Mouse (Mus musculus) cerebellum, postnatal 36 days (tissue): ENCODE results near the gene Rbfox3.
A peak's percentile ranks its signal among the peaks of the same experiment; 100 is the strongest.

Experiments used
- DNase-seq, 2 experiments: peaks; one replicate each; pipeline ENCODE4 v3.0.0; 2021 to 2022; ENCODE audit warnings: mixed read lengths in 2 of 2

Gene Rbfox3

DNA sequence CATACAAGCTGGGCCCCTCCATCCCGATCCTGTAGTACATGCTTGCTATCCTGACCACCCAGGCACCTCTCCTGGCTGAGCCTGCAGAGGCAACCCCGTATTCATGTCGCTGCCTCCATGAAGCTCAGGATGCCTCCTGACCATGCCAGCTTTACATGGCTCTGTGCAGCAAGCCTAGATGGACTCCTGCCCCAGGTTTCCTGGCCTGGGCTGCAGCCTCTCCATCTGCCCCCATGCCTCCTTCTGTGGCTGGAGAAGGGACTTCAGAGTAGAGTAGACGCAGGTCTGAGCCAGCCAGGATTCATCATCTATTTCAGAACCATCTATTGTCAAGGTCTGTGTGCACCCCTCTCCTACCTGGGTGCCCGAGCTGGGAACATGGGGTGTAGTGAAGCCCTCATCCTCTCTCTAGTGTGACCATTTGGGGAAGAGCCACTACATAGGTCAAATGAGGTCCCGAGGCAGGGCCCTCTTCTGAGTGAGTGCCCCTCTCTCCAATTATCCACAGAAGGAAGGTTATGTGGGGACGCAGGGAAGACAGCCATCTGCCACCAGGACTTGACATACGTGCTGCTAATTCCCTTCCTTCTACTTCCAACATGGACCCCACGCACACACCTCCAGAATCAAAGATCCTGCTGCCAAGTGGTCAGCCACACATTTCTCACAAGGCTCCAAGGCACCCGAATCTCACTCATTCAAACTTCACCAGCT is 153.0 kb downstream of the Rbfox3 start:
- peak; percentile 82 to 86 for DNase-seq

DNA sequence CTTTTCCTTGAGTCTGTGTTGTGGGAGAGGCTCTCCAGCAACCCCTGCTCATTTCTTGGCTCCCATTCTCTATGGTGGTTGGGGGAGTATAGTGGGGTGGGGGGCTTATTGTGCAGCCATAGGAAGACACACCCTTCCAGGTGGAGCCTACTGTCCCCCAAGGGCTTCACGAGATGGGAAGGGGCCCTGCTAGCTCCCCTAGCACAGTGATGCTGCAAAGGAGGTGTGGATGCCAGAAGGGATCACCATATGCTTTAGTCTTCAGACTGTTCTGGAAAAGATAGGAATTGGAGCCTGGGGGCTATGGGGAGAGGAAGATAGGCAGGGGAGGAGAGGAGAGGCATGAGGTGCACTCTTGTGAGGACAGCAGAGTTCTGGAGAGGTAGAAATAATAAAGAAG is 153.9 kb downstream of the Rbfox3 start:
- no peak for DNase-seq

DNA sequence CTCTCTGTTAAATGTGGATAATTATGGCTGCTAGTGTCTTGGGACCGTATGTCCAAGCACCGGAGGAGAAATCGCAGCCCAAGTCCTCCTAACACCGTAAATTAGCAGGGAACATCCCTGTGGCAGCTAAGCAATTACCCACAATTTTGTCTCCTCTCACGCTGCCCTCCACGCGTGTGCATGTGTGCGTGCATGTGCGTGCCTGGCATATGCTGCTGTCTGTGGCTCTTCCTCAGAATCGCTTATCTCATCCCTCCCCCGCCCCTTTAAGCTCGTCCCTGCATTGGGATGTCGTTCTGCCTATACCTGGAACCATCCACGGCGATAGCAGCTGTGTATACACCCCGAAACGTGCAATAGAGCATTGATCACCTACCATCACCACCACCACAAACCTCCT is 156.4 kb downstream of the Rbfox3 start:
- DNase-seq: no peak

DNA sequence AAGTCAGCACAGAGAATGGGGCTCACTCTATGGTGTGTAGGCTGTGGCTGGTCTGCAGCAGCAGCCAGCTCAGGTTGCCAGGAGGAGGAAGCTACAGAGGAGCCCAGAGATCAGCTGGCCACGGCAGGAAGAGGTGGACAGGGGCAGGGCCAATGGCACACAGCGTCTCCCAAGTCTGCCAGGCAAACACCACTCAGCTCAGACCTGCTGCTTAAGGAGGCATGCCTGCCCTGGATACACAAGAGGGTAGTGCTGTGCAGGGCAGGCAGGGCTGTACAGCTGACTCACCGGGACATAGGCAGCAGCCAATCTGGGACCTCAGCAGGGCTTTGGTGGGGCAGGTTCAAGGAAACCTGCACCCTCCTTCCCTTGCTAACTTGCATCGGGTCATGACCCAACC is 156.9 kb downstream of the Rbfox3 start:
- no peak for DNase-seq

DNA sequence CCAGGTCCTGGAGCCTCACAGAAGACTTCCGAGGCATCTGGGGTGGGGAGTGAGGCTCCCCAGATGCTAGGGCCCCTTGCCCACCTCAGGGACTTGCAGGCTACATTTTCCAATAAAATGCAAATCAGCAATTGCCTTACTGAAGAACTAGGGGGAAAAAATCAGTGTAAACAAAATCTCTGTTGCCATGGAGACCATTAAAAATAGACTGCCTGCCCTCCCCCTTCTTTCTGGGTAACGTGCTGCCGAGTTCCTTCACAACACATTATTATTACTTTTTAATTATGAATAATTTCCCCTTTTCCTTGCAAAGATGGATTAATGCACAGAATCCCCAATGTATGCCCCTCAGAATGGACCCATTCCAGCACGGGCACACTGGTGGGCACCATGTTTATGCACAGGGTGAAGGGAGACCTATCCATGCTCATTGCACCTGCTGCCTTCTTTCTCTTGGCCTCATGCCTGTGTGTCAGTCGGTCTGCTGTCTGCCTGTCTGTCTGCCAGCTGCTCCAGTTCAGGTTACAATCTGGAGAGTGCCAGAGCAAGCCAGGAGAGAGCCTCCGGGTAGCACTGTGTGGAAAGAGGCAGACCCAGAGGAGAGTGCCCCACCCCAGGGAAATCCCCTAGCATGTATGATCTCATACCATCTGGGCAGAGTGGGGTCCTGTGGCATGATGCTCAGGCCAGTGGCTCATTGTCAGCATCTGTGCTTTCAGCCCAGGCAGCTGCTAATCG is 159.3 kb downstream of the Rbfox3 start:
- DNase-seq: peak in 1 of 2 experiments; percentile 53

DNA sequence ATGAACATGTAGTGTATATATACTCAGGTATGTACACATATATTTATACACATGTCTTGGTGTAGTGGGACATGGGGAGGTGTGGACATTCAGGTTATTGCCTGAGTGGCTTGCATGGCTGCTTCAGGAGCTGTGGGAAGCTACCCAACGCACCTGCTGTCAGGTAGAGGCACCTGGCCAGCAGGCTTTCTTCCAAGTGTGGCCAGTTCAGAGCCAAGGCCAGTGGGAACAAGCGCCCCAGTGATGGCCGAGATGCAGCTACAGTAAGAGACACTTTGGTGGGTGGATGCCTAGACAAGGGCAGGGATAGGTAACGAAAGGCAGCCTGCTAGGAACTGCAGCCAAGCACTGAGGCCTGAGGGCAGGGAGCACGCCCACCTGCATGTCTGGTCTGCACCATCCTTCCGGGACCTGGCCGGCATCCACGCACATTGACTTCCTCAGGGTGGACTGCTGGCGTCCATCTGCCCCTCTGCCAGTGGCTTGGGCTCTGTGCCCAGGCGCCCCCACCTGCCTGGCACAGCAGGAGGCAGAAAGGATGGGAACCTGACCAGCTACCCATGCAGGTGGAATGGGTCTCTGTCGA is 160.6 kb downstream of the Rbfox3 start:
- peak; percentile 95 to 96 for DNase-seq

DNA sequence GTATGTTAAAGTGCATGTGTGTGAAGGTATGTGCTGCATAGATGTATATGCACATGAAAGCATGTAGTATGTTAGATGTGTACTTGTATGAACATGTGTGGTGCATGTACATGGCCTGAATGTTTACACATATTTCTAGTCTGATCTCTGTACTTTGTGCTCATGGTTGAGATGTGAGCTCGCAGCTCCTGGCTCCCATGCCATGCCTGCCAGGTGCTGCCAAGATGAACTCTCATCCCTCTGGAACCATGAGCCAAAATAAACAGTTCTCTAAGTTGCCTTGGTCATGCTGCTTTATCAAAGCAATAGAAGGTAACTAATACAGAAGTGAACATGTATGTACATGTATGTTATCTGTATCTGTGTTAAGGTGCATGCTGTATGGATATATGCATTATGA is 161.9 kb downstream of the Rbfox3 start:
- DNase-seq: no peak

DNA sequence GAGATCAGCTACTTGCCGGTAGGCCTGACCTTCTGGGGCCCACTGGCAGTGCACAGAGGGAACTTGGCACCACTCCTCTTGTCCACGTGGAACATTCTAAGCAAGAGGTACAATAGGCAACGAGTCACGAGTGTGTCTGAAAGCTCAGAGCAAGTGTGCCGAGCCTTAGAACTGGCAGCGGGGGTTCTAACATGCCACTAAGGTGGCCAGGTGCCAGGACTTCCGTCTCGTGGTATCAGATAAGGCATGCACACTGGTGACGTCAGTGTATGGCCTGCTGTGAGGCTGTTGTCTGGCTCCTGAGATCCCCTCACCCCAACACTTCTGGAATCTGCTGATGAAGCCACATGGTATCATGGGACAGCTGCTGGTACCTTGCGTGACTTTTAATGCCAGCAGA is 162.8 kb downstream of the Rbfox3 start:
- DNase-seq: peak; percentile 52 to 60

DNA sequence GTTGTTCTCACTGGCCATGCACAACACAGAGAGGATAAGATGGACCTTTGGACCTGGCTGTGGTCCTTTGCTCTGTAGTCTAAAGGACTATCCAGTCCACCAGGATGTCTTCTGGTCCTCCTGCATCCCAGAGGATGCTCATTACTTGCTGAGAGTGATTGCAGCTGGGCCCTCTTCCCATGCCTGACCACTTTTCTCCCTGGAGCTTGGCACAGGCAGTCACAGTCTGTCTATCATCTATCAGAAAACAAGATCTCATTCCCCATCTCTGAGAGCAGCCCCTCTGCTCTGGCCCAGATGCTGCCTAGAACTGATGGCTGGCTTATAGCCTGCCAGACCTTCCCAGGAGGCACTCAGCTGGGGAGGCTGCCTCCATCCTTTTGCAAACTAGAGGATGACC is 166.1 kb downstream of the Rbfox3 start:
- DNase-seq: no peak

DNA sequence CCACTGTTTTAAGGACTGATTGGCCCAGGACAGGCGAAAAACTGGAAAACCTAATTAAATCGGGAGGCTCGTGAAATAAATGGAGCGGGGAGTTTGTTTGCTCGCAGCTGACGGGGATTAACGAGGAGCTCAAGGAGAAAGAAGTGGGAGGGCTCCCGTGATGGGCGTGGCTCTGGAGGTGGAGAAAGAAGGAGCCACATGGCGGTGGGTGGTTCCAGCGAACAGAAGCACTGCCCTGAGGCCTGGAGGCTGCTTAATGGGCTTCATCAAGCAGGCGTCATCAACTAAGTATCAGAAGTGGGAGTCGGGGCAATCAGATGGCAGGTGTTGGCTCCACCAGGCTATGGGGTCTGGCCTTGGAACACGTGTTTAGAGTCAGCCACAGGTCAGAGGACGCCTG is 166.6 kb downstream of the Rbfox3 start:
- no peak for DNase-seq

DNA sequence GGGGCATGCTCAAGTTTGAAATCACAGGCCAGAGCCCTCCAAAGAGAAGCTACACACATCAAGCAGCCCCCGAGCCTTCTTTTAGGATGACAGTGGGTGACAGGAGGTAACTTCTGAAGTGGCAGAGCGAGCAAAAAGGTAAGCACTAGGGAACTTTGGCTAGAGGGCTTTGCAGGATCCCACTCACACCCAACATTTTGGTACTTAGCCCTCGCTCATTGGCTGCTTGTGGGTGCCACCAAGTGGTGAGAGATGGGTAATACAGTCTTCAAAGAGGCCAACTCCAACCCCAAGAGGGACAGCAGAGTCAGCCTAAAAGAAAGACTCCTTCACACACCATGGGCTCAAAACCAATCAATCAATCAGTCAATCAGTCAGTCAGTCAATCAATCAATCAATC is 168.6 kb downstream of the Rbfox3 start:
- peak; percentile 58 to 68 for DNase-seq

DNA sequence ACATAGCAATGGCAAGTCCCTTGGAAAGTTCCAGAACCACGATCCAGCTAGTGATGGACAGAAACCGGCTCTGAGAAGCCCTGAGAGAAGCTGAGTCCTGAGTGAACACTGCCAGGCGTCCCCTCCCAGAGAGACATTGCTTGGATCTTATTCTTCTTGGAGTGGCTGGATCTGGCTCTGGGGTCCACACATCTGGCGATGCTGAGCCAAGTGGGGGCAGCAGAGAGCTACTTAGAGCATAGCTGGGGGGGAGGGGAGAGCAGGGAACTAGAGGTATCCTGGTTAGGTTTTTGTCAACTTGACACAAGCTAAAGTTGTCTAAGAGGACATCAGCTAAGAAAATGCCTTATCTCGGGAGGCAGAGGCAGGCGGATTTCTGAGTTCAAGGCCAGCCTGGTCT is 170.1 kb downstream of the Rbfox3 start:
- DNase-seq: no peak

DNA sequence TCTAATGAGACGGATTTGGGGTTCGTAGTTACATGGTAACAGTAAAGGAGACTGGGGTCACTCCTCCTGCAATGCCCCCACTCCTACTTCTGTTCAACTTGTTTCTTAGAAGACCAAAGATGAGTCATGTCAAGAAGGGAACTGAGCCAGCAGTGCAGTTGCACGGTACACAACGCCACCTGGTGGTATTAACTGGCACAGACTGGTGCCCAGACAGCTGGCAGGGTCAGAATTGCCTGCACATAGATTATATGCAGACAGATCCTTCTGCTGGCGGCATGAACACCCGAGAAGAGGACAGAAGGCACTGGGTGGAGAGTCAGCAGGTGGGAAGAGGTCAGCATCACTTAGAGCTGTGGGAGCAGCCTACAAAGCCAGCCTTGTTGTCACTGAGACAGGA is 171.4 kb downstream of the Rbfox3 start:
- DNase-seq: peak; percentile 81 to 90

DNA sequence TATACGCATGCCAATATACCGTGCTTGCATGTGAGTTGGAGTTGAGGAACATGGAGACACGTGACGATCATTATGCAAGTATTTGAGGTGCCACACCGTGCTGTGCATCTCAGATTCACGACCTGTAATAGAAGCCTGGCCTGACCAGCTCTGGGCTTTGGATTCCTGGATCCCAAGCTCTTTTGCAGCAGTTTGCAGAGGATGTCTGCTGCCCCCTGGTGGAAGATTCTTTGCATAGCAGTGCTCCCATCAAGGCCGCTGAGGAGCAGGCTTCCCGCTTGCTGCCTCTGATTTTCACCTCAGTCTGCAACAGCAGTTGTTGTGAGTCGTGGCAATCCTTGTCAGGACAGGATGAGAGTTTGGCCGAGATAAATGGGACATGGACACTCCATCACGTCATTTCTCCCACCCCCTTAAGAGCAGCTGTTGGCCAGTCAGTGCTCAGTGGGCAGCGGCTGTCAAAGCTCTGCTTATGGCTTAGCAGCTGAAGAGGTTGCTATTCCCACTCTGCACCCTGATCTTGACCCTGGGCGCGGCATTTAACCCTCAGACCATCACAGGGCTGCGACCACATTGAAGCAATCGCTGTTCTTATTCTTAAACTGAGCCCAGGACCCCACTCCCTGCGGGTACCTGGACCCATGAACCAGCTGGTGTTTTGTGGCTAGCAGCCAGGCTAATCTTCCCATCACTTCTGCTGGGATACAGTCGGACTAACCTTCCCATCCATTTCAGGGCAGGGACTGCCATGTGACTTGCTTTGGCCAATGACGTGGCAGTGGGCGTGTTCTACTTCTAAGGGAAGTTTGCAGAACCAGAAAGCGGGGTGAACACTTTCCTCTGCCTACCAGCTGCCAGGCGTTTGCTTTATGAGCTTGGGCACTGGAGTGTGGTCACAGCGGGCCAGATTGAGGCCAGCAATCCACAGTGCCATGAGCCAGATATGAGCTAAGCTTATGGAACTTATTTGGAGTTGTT is 172.3 kb downstream of the Rbfox3 start:
- DNase-seq: peak; percentile 84 to 91

DNA sequence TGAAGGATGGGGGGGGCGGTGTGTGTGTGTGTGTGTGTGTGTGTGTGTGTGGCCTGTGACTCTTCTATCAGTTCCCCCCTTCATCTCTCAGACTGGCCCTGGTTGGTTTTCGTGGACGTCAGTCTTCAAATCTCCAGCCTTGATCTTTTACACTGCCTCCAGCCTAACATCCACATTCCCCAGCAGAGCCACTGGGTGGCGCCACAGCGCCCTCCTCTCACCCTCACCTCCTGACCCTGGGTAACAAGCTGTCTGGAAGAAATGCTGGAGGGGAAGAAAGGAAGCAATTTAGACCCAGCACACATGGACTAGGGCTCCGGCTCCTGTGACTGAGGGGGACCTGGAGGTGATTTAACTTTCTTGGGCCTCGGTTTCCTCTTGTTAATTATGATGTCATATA is 173.1 kb downstream of the Rbfox3 start:
- no peak for DNase-seq

DNA sequence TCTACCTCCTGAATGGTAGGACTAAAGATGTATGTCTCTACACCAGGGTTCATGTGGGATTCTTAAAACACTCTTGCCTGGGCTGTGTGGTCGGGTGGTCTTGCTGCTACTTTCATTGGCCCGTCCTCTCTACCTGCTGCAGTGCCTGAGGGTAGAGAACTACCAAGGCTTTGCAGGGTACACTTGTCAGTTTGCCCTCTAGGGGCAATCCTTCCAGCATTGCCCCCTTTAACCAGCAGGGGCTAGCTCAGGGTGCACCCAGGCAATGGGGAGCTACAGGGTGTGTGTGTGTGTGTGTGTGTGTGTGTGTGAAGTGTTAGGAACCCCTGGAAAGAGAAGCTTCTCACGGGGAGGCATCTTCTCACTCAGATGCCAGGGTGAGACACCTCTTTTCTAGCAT is 173.6 kb downstream of the Rbfox3 start:
- no peak for DNase-seq

DNA sequence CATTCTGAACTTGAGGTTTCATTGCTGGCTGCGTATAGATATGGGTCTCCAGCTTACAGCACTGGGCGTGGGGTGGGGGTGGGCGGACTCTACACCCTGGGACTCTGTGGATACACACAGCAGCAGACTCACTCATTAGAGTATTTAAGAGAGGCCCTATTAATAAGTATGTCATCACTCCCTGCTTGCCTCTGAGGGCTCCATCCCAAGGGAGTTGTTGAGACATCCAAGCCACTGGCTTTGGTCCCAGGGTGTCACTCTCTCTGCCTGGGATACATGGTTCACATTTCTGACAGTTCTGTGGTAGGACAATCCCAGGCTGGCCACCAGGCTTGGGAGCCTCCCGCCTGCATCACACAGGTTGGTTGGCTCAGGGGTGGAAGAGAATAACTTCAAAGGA is 174.4 kb downstream of the Rbfox3 start:
- no peak for DNase-seq

DNA sequence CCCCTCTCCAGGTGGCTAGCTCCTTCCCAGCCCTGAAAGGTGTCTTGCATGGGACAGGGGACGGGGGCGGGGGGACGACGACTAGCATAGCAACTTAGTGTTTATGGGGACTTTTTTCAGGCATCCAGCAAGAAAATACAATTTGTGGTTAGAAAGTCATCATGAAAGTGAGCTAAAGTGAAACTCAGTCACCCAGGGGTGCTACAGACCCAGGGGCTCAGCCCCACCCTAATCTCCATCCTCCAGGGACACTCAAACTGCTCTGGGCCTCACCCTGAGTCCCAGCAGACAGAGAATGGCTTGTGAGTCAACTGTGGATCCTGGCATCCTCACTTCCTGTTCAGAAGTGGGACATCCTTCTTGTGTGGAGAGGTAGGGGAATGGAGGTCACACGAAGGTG is 179.7 kb downstream of the Rbfox3 start:
- DNase-seq: no peak

DNA sequence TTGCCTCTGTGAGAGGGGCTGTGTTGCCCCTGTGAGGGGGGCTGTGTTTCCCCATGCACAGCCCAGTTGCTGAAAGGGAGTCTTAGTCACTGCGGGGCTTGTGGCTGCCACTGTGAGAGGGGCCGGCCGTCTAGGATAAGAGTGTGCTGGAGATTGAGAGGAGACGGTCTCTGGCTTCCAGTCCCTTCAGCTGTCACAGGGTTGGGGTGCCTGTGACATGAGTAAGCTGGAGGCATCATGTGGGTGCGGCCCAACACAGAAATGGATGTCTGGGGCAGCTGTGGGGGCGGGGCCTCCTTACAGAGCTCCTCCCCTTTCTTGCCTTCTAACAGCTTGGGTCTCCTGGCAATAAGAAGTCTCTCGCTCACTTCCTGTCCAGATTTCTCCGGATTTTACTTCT is 182.0 kb downstream of the Rbfox3 start:
- DNase-seq: no peak

DNA sequence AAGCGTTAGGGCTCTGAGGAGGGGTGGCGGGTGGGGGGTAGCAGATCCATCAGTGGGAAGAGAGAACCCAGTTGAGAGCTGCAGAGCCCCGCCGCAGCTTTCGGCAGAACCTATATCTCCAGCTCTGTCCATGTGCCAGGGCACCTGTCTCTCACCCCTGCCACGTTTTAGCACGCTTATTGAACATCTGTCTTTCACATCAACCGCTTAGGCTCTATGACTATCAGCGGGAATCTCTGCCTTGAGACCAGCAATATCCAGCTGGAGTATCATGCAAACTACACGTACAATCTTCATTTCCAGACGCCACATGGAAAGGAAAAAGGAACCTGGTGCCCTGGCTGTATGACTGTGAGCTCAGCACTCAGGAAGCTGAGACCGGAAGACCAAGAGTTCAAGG is 182.6 kb downstream of the Rbfox3 start:
- no peak for DNase-seq

DNA sequence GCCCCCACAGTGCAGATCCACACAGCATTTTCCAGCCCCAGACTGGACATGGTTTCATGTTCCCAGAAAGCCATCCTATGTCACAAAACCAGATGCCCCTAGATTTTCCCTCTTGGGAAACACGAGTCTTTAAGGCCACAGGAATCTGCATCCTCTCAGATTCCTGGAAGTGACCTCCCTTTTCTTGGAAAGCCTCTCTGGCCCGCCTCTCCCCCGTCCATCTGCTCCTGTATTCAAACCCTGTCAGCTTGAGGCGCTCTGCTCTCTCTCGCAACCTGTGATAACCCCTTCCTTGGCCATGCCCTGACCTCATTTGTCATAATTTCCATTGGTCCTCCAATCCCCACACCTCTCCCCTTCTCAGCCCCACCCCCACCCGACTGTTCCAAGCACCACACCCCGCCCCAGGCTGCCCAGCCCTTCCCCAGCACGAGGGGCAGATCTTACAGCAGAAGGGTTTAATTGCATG is 183.3 kb downstream of the Rbfox3 start:
- DNase-seq: peak; percentile 48 to 63

DNA sequence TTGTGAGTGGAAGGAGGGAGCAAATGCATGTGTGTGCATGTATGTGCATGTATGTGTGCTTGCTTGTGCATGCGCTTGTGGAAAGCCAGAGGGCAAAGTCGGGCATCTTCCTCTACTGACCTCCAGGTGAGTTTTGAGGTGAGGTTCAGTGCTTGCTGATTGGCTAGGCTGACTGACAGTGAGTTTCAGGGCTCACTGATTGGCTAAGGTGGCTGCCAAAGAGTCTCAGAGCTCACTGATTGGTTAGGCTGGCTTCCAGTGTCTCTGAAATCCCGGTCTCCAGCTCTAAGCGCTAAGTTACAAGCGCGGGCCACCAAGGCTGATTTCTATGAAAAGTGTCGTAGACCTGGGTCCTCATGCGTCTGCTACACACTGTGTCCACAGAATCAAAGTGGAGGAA is 185.0 kb downstream of the Rbfox3 start:
- no peak for DNase-seq

DNA sequence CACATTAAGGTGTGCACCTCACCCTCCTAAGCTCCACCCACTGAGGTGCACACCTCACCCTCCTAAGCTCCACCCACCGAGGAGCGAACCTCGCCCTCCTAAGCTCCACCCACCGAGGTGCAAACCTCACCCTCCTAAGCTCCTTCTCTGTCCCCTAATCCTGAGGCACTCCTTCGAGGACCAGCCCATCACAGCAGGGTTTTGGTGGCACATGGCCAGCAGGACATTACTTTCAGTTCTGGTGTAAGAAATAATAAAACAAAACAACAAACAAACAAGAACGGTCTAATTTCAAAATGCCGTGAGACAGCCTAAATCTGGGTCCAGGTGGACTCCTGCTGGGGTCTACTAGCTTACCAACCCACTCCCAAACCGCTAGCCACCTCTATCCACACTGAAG is 187.0 kb downstream of the Rbfox3 start:
- DNase-seq: peak in 1 of 2 experiments; percentile 33
